Mouse (Mus musculus) kidney, embryonic 16.5 days (tissue): ENCODE data around the gene Sppl3. TPM values are rescaled to one million over a fixed set of nuclear protein-coding genes. Genes with fewer than 3 reads are reported as not detected.

ENCODE experiments used
- ATAC-seq: fragments of 200-750 bp; cut with Nextera tagmentation; 2 replicates; pipeline ENCODE4 v1.8.0; 2017; ENCODE audit warnings: moderate TSS enrichment; ENCODE audit not compliant: low FRiP score, low TSS enrichment
- H3K27ac ChIP-seq: fragments of 300-500 bp; sonication (generic); 2 replicates; pipeline ENCODE4 v1.5.1; 2014; ENCODE audit warnings: low read length
- H3K27me3 ChIP-seq: fragments of 300-500 bp; sonication (generic); 2 replicates; pipeline ENCODE4 v1.6.1; 2014; ENCODE audit warnings: low read length, control low read depth, mixed read lengths; ENCODE audit not compliant: insufficient read depth
- H3K36me3 ChIP-seq: fragments of 300-500 bp; sonication (generic); 2 replicates; pipeline ENCODE4 v1.6.1; 2014; ENCODE audit warnings: low read length, control low read depth, mixed read lengths; ENCODE audit not compliant: insufficient read depth
- H3K4me1 ChIP-seq: fragments of 300-500 bp; sonication (generic); 2 replicates; pipeline ENCODE4 v1.6.1; 2014; ENCODE audit warnings: low read length, control low read depth, mixed read lengths; ENCODE audit not compliant: insufficient read depth
- H3K4me2 ChIP-seq: fragments of 300-500 bp; sonication (generic); replicated peaks from 2 replicates; pipeline ENCODE4 v1.6.1; 2014; ENCODE audit warnings: low read depth, low read length
- H3K4me3 ChIP-seq: fragments of 300-500 bp; sonication (generic); 2 replicates; pipeline ENCODE4 v1.5.1; 2014; ENCODE audit warnings: mild to moderate bottlenecking, low read length
- H3K9ac ChIP-seq: fragments of 300-500 bp; sonication (generic); replicated peaks from 2 replicates; pipeline ENCODE4 v1.6.1; 2014; ENCODE audit warnings: low read length
- H3K9me3 ChIP-seq: fragments of 300-500 bp; sonication (generic); 2 replicates; pipeline ENCODE4 v1.6.1; 2016; ENCODE audit warnings: low read length, control low read depth
- WGBS: fragments of 180-500 bp; shearing (Covaris S2); extraction: QIAGEN DNeasy Blood & Tissue Kit; methylation state at CpG from one replicate; pipeline ENCODE4 v1.1.7; 2014; 5-methylcytosine and 5-hydroxymethylcytosine counted together
- polyA plus RNA-seq: library from polyadenylated mRNA; unstranded; fragments of >200 nt; fragmentation: Nextera tagmentation; extraction: Ambion mirVana; gene quantifications from 2 replicates; pipeline ENCODE4 v1.2.1, GENCODE M21; 2015

Sppl3 gene
- polyA plus RNA-seq, 1 experiment from 2014 or later, result 12.3 TPM

GRCm38 (mm10) chr5:115148378-115148777 lies 137.4 kb downstream of the Sppl3 start:
- peaks cover 56% of the 10 kb centered on the region for H3K36me3 ChIP-seq
- WGBS, result 88% methylated on average over 8 of the region's 8 CpGs

More at GRCm38 (mm10) chr5:115148378-115148777, 137.4 kb downstream of the Sppl3 start:
- no peak for ATAC-seq
- Histone ChIP-seq H3K9ac (no peak overlapping the region), H3K4me3 (no peak overlapping the region), H3K27ac (no peak overlapping the region), H3K4me2 (no peak overlapping the region), H3K27me3 (no peaks in the 10 kb centered on the region), H3K4me1 (peaks cover 49% of the 10 kb centered on the region), H3K9me3 (0 out of 2 replicates have a peak, but pooled peaks cover 3% of the 10 kb centered on the region)

Other genes starting within 250 kb of the Sppl3 start
- gene Ankrd13a, start 236.5 kb upstream of the Sppl3 start, polyA plus RNA-seq, result 15.6 and 33.9 TPM in 2 replicates
- gene Git2, start 235.6 kb upstream of the Sppl3 start, polyA plus RNA-seq, result 45.7 and 50.1 TPM in 2 replicates
- 105 and 111 TPM in 2 replicates for gene 1500011B03Rik, start 187.7 kb upstream of the Sppl3 start, polyA plus RNA-seq
- not detected in 2 replicates for gene 4930519G04Rik, start 157.5 kb upstream of the Sppl3 start, polyA plus RNA-seq
- not detected in 2 replicates for gene Gm9936, start 152.5 kb upstream of the Sppl3 start, polyA plus RNA-seq
- 4.5 and 4.8 TPM in 2 replicates for gene Oasl2, start 114.2 kb upstream of the Sppl3 start, polyA plus RNA-seq
- 1.5 and 2.1 TPM in 2 replicates for gene Oasl1, start 87.9 kb upstream of the Sppl3 start, polyA plus RNA-seq
- 55.7 and 63.3 TPM in 2 replicates for gene 2210016L21Rik, start 69.0 kb upstream of the Sppl3 start, polyA plus RNA-seq
- gene Hnf1a, start 40.0 kb upstream of the Sppl3 start, polyA plus RNA-seq, result 12.6 and 15.4 TPM in 2 replicates
- 28.2 and 34.7 TPM in 2 replicates for gene Gm10401, start 87.2 kb downstream of the Sppl3 start, polyA plus RNA-seq
- gene Acads, start 108.2 kb downstream of the Sppl3 start, polyA plus RNA-seq, result 98.1 and 106 TPM in 2 replicates
- 53.5 and 54.8 TPM in 2 replicates for gene Unc119b, start 123.8 kb downstream of the Sppl3 start, polyA plus RNA-seq
- gene Mlec, start 147.0 kb downstream of the Sppl3 start, polyA plus RNA-seq, result 85.0 and 86.2 TPM in 2 replicates
- gene Cabp1, start 183.2 kb downstream of the Sppl3 start, polyA plus RNA-seq, result 1.3 TPM in 2 replicates
- 129 and 135 TPM in 2 replicates for gene Pop5, start 224.7 kb downstream of the Sppl3 start, polyA plus RNA-seq